ENCODE assay signal across 7 mouse cellular contexts in genomic region chr12:91557358-91558005, GRCm38 (mm10). TPM values are rescaled to one million over a fixed set of nuclear protein-coding genes. Genes with fewer than 3 reads are reported as not detected.
DNase-seq lines count a peak whose midpoint lies in the region; ATAC-seq and TF ChIP-seq lines count a peak whose summit lies in the region.
"Not testable (repeated sequence)": the region's sequence is repeated elsewhere in the genome, so short reads cannot be mapped to it uniquely, and the experiment has no call there.

No protein-coding gene starts in this region.

- TF ChIP-seq EP300 in liver, postnatal 0 days (IDR thresholded peaks at IDR 0.05; ENCODE audit: low read depth); stomach, postnatal 0 days (optimal IDR thresholded peaks at IDR 0.05): not testable (repeated sequence)

- H3K36me3 ChIP-seq in forebrain, embryonic 11.5 days (ENCODE audit: control insufficient read depth, insufficient read depth, low read length); hindbrain, embryonic 11.5 days (ENCODE audit: control insufficient read depth, insufficient read depth, low read length); liver, embryonic 11.5 days (ENCODE audit: control insufficient read depth, insufficient read depth, low read length); midbrain, embryonic 11.5 days (ENCODE audit: control insufficient read depth, insufficient read depth, low read length); stomach, postnatal 0 days (ENCODE audit: control insufficient read depth, insufficient read depth, low read length): not testable (repeated sequence)
- H3K36me3 ChIP-seq in kidney, embryonic 14.5 days (ENCODE audit: control insufficient read depth, insufficient read depth, low read length): peaks cover 23% of the 10 kb centered on the region
- H3K36me3 ChIP-seq in liver, postnatal 0 days (replicated peaks; ENCODE audit: insufficient read depth, low read length): peaks cover 24% of the 10 kb centered on the region

- WGBS in forebrain, embryonic 11.5 days: 76% methylated on average over 8 of the region's 8 CpGs
- WGBS in hindbrain, embryonic 11.5 days: 85% methylated on average over 8 of the region's 8 CpGs
- WGBS in kidney, embryonic 14.5 days: 82% methylated on average over 8 of the region's 8 CpGs
- WGBS in liver, embryonic 11.5 days: 90% methylated on average over 8 of the region's 8 CpGs
- WGBS in liver, postnatal 0 days (ENCODE audit: insufficient replicate concordance): 88% methylated on average over 8 of the region's 8 CpGs
- WGBS in midbrain, embryonic 11.5 days: 92% methylated on average over 8 of the region's 8 CpGs
- WGBS in stomach, postnatal 0 days: 66% methylated on average over 8 of the region's 8 CpGs

- TF ChIP-seq CTCF in liver, postnatal 0 days (IDR thresholded peaks at IDR 0.05; ENCODE audit: low read depth); stomach, postnatal 0 days (IDR thresholded peaks at IDR 0.05; ENCODE audit: low read depth): not testable (repeated sequence)

- H3K4me2 ChIP-seq in forebrain, embryonic 11.5 days (ENCODE audit: low read depth, low read length, severe bottlenecking); hindbrain, embryonic 11.5 days (replicated peaks; ENCODE audit: low read depth, low read length); kidney, embryonic 14.5 days (replicated peaks; ENCODE audit: low read depth, low read length); liver, embryonic 11.5 days; liver, postnatal 0 days (ENCODE audit: low read depth, low read length); midbrain, embryonic 11.5 days; stomach, postnatal 0 days (replicated peaks; ENCODE audit: low read depth): not testable (repeated sequence)

- DNase-seq in forebrain, embryonic 11.5 days (ENCODE audit: low spot score); hindbrain, embryonic 11.5 days (ENCODE audit: low spot score); liver, embryonic 11.5 days (ENCODE audit: low spot score); liver, postnatal 0 days; midbrain, embryonic 11.5 days (ENCODE audit: low spot score, missing footprints); stomach, postnatal 0 days (ENCODE audit: low spot score): not testable (repeated sequence)

- H3K4me3 ChIP-seq in forebrain, embryonic 11.5 days (ENCODE audit: low read depth, low read length); hindbrain, embryonic 11.5 days (ENCODE audit: low read depth, low read length); kidney, embryonic 14.5 days (ENCODE audit: low read length); liver, embryonic 11.5 days (ENCODE audit: low read depth, low read length); liver, postnatal 0 days (ENCODE audit: low read depth, low read length); midbrain, embryonic 11.5 days (ENCODE audit: low read depth, low read length); stomach, postnatal 0 days (ENCODE audit: low read depth, low read length): not testable (repeated sequence)

- not testable (repeated sequence) for H3K27me3 ChIP-seq in forebrain, embryonic 11.5 days (ENCODE audit: control insufficient read depth, insufficient read depth, low read length); hindbrain, embryonic 11.5 days (ENCODE audit: control insufficient read depth, insufficient read depth, low read length); kidney, embryonic 14.5 days (ENCODE audit: control insufficient read depth, insufficient read depth, low read length); liver, embryonic 11.5 days (replicated peaks; ENCODE audit: control insufficient read depth, insufficient read depth, low read length); liver, postnatal 0 days (ENCODE audit: insufficient read depth, low read length); midbrain, embryonic 11.5 days (ENCODE audit: control insufficient read depth, insufficient read depth, low read length); stomach, postnatal 0 days (ENCODE audit: control insufficient read depth, insufficient read depth, low read length)

- H3K4me1 ChIP-seq in forebrain, embryonic 11.5 days (replicated peaks; ENCODE audit: control insufficient read depth, insufficient read depth, low read length); hindbrain, embryonic 11.5 days (replicated peaks; ENCODE audit: control insufficient read depth, insufficient read depth, low read length); kidney, embryonic 14.5 days (ENCODE audit: control insufficient read depth, insufficient read depth, low read length); liver, embryonic 11.5 days (replicated peaks; ENCODE audit: control insufficient read depth, insufficient read depth, low read length); liver, postnatal 0 days (ENCODE audit: insufficient read depth); midbrain, embryonic 11.5 days (ENCODE audit: control insufficient read depth, insufficient read depth, low read length); stomach, postnatal 0 days (replicated peaks; ENCODE audit: control insufficient read depth, insufficient read depth): not testable (repeated sequence)

- ATAC-seq in forebrain, embryonic 11.5 days (replicated peaks; ENCODE audit: low FRiP score): peak; percentile 72
- ATAC-seq in hindbrain, embryonic 11.5 days (ENCODE audit: low FRiP score): peak; percentile 51; the same call in 1 of the 2 replicates
- ATAC-seq in kidney, embryonic 14.5 days (ENCODE audit: low FRiP score, low TSS enrichment): peak; percentile 86
- peak; percentile 68 for ATAC-seq in liver, embryonic 11.5 days (replicated peaks; ENCODE audit: low FRiP score)
- ATAC-seq in liver, postnatal 0 days: peak; percentile 98
- ATAC-seq in midbrain, embryonic 11.5 days (ENCODE audit: low FRiP score): peak; percentile 46; the same call in 1 of the 2 replicates
- ATAC-seq in stomach, postnatal 0 days (ENCODE audit: low FRiP score, low TSS enrichment): peak; percentile 99

- not testable (repeated sequence) for H3K9ac ChIP-seq in forebrain, embryonic 11.5 days (ENCODE audit: low read length); hindbrain, embryonic 11.5 days (ENCODE audit: low read depth, low read length); kidney, embryonic 14.5 days (ENCODE audit: low read depth, low read length); liver, embryonic 11.5 days (ENCODE audit: low read depth, low read length); liver, postnatal 0 days (replicated peaks); midbrain, embryonic 11.5 days (ENCODE audit: low read length); stomach, postnatal 0 days (ENCODE audit: low read length)

- not testable (repeated sequence) for H3K9me3 ChIP-seq in forebrain, embryonic 11.5 days (ENCODE audit: control insufficient read depth, low read length); hindbrain, embryonic 11.5 days (ENCODE audit: control insufficient read depth, low read length); kidney, embryonic 14.5 days (ENCODE audit: control insufficient read depth, low read length); liver, embryonic 11.5 days (ENCODE audit: control insufficient read depth, low read length); liver, postnatal 0 days (ENCODE audit: low read length); midbrain, embryonic 11.5 days (ENCODE audit: control insufficient read depth, low read length); stomach, postnatal 0 days (ENCODE audit: control insufficient read depth, low read length)

- H3K27ac ChIP-seq in forebrain, embryonic 11.5 days (ENCODE audit: low read depth, low read length); hindbrain, embryonic 11.5 days (ENCODE audit: low read depth, low read length); kidney, embryonic 14.5 days (ENCODE audit: low read depth, low read length); liver, embryonic 11.5 days (ENCODE audit: low read depth, low read length); midbrain, embryonic 11.5 days (ENCODE audit: low read depth, low read length); stomach, postnatal 0 days (replicated peaks): not testable (repeated sequence)
- 0 out of 2 replicates have a peak overlapping the region, but pooled peaks have one; percentile 16 for H3K27ac ChIP-seq in liver, postnatal 0 days (ENCODE audit: low read depth)

RNA-seq across cellular contexts. Expression of gene Gtf2a1, which starts 32.8 kb away (rescaled TPM):
- 45.5 and 47.9 TPM in 2 replicates for polyA plus RNA-seq in forebrain, embryonic 11.5 days (2014; fragmentation: Nextera tagmentation; extraction: Ambion mirVana)
- 57.9 and 61.3 TPM in 2 replicates for polyA plus RNA-seq in hindbrain, embryonic 11.5 days (2014; fragmentation: Nextera tagmentation; extraction: Ambion mirVana)
- polyA plus RNA-seq in kidney, embryonic 14.5 days (2014; fragmentation: Nextera tagmentation; extraction: Ambion mirVana): 33.4 and 45.7 TPM in 2 replicates
- polyA plus RNA-seq in liver, embryonic 11.5 days (2014; fragmentation: Nextera tagmentation; extraction: Ambion mirVana): 28.9 and 32.2 TPM in 2 replicates
- polyA plus RNA-seq in liver, postnatal 0 days (2015; fragmentation: Nextera tagmentation; extraction: Ambion mirVana): 11.4 and 13.4 TPM in 2 replicates
- 58.2 and 61.1 TPM in 2 replicates for polyA plus RNA-seq in midbrain, embryonic 11.5 days (2014; fragmentation: Nextera tagmentation; extraction: Ambion mirVana)
- 17.0 and 18.9 TPM in 2 replicates for polyA plus RNA-seq in stomach, postnatal 0 days (2015; fragmentation: Nextera tagmentation; extraction: Ambion mirVana)

Comparison
In these comparisons a context has a peak if more than half of its experiments do, and no peak if none do; other contexts are left out.
1. ATAC-seq: peak in every context shown above with its lines; median percentile 99 in stomach, postnatal 0 days; 98 in liver, postnatal 0 days; 86 in kidney, embryonic 14.5 days; 72 in forebrain, embryonic 11.5 days; 68 in liver, embryonic 11.5 days; 51 in hindbrain, embryonic 11.5 days; 46 in midbrain, embryonic 11.5 days.